Mouse (Mus musculus) hindlimb bud, embryonic 11.5 days (tissue): Measurements from ENCODE around the gene Mief1.
A peak's percentile ranks its signal among the peaks of the same experiment; 100 is the strongest.

Experiments used
- DNase-seq: peaks from one replicate; pipeline ENCODE4 v3.0.0-alpha.2; 2012; ENCODE audit warnings: low read depth, low spot score; ENCODE audit errors: extremely low spot score

Gene Mief1

DNA sequence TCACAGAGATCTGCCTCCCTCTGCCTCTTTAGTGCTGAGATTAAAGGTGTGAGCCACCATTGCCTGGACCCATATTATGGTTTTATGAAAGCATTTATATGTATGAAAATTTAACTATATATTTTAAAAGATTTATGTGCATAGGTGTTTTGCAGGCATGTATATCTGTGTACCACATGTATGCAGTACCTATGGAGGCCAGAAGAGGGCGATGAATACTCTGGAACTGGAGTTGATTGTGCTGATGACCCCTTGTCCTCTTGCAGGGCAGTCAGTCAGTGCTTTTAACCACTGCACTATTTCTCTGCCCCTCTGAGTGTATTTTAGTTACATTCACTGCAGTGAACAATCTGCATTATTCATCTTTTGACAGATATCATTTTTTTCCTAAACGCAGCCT is 8.0 kb upstream of the Mief1 start:
- peak; percentile 28 for DNase-seq

DNA sequence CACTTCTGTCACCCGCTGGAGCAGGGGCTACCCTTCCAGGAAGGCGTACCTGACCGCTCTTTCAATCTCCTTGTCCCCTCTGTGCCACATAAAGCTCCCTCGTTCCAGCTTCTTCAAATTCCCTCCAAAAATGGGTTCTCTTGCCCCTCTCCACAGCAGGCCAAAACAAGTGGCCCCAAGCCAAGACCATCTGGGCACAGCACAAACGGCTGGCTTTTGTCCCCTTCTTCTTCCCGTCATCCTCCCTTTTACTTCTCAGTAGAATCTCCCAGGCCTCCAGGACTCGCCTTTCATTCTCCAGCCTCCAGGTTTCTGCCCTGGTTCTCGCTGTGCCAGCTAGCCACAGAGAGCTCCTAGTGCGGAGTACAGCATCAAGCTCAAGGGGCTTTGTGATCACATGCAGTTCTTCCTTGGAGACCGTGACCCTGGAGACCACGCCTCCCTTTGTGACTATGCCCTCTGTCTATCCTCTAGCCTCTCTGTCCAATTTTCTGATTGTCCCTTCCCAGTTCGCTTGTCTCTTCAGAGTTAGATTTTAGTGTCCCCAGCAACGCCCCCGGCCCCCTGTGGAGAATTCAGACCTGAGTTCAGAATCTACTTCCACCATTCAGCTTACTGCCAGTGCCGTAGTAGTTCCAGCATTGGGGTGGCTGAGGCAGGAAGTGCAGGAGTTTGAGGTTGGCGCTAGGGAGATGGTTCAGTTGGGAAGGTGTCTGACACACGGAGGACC is 5.6 kb upstream of the Mief1 start:
- no peak for DNase-seq

DNA sequence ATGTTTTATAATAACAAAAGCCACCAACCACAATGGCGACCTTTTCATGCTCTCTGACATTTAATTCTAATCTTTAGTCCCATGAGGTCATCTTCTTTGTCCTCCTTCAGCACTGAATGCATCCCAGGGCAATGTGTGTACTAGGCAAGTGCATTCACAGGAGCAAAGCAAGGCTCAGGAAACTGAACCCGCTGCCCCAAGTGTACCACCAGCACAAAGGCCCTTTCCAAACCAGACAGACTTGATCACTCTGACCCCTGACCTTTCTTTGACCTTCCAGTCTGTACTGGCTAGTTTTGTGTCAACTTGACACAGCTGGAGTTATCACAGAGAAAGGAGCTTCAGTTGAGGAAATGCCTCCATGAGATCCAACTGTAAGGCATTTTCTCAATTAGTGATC is 1.5 kb upstream of the Mief1 start:
- DNase-seq = no peak

DNA sequence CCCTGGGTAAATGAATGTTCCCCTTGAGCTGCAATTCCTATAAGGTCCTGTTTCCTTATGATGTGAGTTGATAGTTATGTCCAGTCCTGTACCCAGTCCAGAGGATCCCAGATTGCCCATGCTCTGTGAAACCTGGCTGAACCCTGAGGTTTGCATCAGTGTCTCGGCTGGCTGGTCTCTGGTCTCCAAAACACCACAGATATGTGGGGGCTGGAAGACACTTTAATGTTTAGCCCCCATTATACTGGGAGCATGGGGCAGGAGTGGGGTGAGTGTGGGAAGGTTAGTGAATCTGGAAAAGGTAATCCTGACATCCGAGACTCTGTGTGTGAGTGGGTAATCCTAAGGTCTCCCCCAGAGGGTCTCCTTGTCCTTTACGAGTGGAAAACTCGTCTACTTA is 765 bp upstream of the Mief1 start:
- no peak for DNase-seq

DNA sequence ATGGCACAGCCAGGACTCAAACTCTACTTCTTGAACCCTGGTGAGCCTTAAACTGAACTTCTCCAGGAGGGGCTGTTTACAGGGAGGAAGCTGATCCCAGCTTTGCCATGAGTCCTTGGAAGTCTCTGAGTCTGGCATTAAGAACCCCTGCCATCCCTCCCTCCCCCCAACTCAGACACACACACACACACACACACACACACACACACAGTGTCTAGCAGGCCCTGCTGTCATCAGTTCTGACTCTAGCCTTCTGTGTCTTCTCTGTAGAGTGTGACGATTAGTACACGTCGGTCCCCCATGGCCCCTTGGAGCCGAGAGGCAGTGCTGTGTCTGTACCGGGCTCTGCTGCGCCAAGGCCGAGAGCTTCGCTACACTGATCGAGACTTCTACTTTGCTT is 1.7 kb downstream of the Mief1 start, which contains the start of gene AC140267.1:
Gene AC140267.1, plus strand, starts transcription at position 301 of the 400 bp plus-strand sequence.
- DNase-seq = no peak

DNA sequence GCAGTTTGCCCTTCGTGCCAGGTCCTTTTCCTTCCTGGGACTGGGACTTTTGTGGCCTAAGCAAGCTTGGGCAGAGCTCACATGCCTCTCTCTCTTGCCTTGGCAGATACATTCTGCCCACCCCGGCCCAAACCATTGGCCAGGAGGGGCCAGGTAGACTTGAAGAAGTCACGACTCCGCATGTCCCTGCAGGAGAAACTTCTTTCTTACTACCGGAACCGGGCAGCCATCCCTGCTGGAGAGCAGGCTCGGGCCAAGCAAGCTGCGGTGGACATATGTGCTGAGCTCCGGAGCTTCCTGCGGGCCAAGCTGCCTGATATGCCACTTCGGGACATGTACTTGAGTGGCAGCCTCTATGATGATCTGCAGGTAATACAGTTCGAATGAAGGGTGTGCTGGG is 14.3 kb downstream of the Mief1 start:
- no peak for DNase-seq

DNA sequence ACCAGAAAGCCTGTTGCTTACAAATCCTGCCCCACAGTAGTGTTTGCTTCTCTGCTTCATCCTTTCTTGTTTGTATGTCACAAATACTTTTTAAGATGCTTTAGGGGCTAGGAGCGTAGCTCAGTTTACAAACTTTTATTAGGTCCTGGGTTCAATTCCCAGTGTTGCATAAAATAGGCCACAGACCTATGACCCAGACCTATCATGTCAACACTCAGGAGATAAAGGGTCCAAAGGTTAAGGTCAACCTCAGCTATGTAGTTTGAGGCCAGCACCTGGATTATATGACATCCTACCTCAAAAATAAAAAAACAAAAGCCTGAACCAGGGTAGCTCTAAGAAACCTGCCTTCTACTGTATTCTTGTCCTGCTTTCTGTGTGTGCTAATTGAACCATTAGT is 14.8 kb downstream of the Mief1 start:
- no peak for DNase-seq

DNA sequence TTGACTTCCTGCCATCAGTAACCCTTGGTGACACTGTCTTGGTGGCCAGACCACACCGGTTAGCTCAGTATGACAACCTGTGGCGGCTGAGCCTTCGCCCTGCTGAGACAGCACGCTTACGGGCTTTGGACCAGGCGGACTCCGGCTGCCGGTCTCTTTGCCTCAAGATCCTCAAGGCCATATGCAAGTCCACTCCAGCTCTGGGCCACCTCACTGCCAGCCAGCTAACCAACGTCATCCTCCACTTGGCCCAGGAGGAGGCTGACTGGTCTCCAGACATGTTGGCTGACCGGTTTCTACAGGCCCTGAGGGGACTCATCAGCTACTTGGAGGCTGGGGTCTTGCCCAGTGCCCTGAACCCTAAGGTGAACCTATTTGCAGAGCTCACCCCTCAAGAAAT is 15.9 kb downstream of the Mief1 start:
- DNase-seq = no peak

DNA sequence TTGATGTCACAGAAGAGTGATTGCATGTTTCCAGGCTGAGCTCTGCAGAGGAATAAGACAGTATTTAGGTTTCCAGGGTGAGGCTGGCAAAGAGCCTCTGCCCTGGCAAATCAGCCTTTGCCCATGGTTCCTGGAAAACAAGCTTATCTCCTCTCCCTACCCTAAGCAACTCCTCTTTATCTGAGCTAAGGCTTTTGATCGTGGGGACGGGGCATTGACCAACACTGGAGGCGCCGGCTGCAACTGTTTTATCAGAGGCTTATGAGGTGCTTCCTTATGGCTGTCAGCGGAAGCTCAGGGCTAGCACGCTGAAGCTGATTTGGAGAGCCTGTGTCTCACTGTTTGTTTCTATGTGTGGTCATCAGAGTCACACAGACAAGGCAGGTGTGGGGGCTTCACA is 16.8 kb downstream of the Mief1 start:
- DNase-seq = no peak

DNA sequence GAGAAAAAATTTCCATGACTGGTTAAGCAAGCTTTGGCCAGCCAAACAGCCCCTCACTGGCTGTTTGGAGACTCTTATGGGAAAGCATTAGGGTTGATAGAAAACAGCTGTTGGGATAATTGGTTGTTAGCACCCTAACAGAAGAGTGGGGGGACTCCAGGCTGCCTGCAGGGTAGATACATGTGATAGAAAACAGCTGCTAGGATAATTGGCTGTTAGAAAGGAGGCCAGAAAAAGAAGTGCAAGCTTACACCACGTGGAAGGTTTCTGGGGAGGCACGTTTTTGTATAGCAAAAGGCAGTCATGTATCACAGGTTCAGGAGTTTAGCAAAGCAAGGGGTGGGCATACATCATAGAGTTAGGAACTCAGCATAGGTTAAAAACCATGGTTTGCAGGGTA is 19.7 kb downstream of the Mief1 start:
- peak; percentile 63 for DNase-seq

DNA sequence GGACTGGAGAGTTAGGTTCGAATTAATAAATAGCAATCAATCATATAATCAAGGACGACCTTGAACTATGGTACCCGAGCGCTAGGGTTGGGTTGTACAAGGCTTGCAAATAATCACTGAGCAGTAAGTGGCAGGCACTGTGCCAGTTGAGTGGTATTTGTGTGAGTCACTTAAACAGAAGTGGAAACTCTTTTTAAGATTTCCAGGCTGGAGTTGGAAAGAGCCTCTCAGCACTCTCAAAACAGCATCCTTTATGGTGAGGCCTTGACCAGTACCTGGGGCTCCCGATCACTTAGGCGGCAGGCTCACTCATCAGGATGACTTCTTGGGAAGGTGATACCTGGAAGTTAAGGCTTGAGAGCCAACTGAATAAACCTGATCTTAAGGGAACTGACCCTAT is 20.4 kb downstream of the Mief1 start:
- DNase-seq = no peak

DNA sequence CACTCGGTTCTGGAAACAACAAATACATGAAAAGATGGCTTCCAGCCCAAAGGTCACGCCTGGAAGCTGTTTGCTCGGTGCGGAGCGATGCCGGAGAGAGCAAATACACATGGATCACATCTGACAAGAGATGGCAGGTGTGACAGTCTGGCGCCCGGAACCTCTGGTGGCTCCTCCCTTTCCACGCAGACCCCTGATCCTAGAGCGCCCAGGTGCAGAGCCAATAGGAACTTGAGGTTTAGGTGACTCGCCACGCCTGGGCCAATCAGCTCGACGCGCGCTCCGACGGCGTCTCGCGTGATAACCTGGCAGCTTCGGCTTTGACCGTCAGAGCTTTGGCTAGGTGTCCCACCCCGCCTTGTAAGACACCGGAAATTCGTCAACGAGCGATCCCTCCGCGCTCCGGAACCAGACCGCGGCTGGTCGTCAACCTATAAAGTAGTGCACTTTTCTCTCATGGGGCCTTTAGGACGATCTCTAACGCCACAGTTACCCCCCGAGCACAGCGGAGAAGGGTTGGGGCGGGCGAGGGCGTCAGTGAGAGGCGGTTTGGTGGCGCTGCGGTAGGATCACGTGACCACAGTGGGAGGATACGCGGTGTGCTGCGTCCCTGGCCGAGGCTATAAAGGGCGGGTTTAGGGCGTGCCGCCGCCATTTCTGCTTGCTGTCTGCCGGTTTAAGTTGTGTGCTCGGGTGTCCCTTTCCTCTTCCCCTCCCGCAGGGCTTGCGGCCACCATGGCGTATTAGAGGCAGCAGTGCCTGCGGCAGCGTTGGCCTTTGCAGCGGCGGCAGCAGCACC is 21.2 kb downstream of the Mief1 start, which contains the start of gene Atf4:
Gene Atf4, plus strand, starts transcription at position 338 of the 799 bp plus-strand sequence.
- peak; percentile 97 for DNase-seq

DNA sequence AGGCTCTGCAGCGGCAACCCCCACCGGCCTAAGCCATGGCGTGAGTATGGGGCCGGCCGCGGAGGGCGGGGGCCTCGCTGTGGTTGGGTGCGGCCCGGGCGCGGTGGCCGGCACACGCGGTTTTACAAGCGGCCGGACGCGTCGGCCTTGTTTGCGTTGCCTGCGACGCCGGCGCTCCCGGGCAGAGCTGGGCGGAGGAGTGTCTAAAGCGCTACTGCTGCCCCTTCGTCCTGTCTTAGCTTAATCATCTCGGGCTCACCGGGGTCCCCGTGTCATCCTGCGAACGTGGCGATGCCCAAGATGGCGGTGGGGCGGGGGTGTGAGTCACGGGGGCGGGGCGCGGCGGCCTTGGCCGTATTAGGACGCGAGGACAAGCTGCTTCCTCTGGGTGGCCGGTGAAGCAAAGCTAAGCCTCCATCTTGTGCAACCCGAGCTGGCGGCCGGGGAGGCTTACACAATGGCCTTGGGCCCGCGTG is 21.9 kb downstream of the Mief1 start:
- no peak for DNase-seq

DNA sequence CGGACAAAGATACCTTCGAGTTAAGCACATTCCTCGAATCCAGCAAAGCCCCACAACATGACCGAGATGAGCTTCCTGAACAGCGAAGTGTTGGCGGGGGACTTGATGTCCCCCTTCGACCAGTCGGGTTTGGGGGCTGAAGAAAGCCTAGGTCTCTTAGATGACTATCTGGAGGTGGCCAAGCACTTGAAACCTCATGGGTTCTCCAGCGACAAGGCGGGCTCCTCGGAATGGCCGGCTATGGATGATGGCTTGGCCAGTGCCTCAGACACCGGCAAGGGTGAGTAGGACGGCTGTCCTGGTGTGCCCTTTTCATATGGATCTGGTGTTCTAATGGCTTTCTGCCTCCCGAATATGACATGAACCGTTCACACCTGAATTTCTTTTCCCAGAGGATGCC is 22.4 kb downstream of the Mief1 start:
- DNase-seq = no peak

DNA sequence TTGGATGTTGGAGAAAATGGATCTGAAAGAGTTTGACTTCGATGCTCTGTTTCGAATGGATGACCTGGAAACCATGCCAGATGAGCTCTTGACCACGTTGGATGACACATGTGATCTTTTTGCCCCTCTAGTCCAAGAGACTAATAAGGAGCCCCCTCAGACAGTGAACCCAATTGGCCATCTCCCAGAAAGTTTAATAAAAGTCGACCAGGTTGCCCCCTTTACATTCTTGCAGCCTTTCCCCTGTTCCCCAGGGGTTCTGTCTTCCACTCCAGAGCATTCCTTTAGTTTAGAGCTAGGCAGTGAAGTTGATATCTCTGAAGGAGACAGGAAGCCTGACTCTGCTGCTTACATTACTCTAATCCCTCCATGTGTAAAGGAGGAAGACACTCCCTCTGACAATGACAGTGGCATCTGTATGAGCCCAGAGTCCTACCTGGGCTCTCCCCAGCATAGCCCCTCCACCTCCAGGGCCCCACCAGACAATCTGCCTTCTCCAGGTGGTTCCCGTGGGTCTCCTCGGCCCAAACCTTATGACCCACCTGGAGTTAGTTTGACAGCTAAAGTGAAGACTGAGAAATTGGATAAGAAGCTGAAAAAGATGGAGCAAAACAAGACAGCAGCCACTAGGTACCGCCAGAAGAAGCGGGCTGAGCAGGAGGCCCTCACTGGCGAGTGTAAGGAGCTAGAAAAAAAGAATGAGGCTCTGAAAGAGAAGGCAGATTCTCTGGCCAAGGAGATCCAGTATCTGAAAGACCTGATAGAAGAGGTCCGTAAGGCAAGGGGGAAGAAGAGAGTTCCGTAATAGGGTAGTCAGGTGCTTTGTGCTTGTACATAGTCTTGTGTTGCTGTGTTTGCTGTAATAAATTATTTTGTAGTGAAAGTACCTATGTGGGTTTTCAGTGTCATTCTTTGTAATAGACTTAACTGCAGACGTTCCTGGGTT is 23.1 kb downstream of the Mief1 start:
- DNase-seq = no peak

DNA sequence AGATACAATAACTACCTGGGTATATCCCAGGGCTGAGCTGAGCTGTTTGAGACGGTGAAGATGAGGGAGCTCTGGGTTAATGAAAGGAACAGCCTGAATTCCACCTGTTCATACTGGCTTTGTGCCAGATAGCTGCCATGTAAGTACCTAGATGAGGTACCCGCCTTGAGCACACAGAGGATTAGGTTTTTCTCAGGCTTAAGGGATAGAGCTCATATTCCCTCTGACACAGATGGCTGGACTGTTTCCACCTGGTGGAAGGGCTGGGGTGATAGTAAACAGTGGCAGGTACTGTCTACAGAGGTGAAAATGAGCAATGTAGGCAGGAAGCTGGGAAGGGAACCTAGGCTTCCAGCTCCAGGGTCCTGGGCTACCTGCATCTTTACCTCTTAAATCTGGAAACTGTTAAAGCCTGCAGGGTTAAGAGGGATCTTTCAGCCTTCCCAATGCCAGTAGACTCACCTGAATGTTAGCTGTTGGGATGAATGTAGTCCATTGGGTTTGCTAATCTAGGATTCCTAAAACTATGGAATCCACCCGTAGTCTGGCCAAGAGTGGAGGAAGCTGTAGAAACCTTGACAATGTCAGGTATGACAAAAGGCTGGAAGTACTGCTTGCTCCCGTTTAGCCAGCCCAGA is 23.9 kb downstream of the Mief1 start:
- no peak for DNase-seq

DNA sequence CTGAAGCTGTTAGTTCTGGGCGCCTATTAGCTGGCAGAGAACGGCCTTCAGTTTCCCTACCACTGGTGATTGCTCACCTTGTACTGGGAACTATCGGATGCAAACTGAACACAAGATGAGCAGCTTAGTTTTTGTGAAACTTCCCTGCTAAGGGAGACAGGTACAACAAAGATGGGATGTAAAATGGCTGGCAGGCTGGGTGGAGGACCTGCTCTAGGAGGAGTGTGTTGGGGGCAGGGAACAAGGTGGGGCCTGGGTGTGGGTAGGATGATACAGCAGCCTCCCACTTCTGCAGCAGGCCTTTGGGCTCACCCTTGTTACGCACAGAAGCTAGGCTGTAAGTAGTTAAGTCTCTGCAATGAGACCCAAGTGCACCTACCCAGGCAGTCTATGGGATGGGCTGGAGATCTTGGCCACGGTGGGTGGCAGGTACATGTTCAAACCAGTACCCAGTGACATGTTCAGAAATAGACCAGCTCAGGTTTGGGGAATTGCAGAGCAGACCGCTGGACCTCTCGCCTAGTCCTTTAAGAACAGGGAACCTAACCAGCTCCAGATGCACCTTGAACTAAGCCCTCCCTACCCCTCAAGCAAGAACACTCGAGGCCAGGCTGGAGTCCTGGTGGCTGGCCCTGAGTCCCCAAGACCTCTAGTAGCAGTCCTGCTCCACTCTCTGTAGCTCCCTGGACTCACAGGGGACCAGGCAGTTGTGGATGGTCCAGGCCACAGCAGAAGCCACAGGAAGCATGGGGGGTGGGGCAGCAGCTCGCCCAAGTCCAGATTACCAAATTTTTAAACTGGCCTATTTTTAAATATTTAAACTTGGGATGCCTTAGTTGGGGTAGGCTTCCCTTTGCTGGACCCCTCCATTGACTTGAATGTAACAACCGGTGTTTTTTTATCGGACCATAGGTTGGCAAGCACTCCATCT is 24.7 kb downstream of the Mief1 start:
- no peak for DNase-seq

DNA sequence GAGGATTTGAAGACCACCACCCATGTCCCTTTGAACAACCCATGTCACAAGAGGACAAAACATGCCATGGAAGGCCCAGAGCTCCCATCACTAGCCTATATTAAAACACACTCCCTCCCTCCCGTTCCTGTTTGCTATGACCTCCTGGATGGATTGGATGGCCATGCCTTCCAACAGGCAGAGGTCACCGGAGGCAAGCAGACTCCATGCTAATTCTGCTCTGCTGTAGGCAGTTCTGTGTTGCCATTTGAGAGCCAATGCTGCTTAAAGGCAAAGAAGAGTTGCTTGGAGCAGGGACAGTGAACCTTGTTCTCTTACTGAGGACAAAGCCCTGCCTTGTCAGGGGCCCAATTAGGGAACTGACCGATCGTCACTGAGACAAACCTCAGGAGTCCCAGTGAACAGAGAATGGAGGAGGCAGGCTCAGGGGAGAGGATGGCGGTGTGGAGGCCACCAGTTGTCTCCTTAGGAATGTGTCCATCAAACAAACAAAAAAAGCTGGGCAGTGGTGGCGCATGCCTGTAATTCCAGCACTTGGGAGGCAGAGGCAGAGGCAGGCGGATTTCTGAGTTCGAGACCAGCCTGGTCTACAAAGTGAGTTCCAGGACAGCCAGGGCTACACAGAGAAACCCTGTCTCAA is 25.7 kb downstream of the Mief1 start:
- DNase-seq = no peak

DNA sequence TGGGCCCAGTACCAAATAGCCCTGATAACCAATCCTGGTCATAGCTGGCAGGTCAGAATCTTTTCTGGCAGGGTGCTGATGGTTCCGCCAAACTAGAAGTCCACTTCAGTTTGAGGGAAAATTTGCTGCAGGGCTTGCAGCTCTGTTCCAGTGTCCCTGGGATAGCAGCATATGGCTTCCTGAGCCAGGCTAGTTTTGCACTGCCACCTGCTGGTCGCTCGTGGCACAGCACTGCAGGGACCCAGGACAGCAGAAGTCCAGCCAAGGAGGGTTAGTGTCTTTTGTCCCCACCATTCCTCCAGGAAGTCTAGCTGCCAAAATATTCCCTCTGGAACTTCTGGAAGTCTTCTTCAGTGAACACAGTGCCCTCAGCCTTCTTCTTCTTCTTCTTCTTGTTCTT is 26.9 kb downstream of the Mief1 start:
- DNase-seq = peak; percentile 67
